Comparison of ENCODE assay signal across 20 mouse cellular contexts in the genomic region with DNA sequence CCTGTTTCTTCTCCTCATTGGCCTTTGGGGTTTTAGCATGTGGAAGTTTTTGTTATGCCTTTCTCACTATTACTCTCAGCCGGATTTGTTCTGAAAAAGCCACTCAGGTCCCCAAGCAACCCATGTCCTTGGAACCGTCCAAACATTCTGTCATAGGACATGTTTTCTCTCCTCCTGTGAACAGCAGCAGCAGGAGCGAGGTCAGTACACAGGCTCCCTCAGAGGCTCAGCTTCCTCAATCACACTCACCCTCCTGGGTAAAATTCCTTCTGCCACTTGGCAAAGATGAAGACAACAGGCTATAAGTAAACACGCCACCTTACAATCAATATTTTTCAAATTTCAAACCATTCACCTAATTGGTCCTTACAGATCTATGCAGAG.
DNase-seq lines count a peak whose midpoint lies in the region; ATAC-seq and TF ChIP-seq lines count a peak whose summit lies in the region.
"Had no signal": no experiment of that assay in that cellular context is flagged by ENCODE, and none has a peak within 500 bp of the region (broad histone marks: within the 10 kb centered on the region; RNA-seq: fewer than 3 reads in every experiment).

No protein-coding gene starts in this region.

- H3K27ac ChIP-seq in embryonic facial prominence, embryonic 13.5 days, result no peak overlapping the region
- H3K27ac ChIP-seq in embryonic facial prominence, embryonic 10.5 days (replicated peaks), result no peak overlapping the region
- peak overlapping the region; percentile 55 for H3K27ac ChIP-seq in layer of hippocampus, adult 2 months
- H3K27ac ChIP-seq in midbrain, postnatal 0 days (ENCODE audit: low read depth, low read length), result no peak overlapping the region
- H3K27ac ChIP-seq: forebrain, embryonic 15.5 days; heart, embryonic 10.5 days had no signal

- no peak overlapping the region for H3K4me2 ChIP-seq in embryonic facial prominence, embryonic 13.5 days
- no peak overlapping the region for H3K4me2 ChIP-seq in midbrain, postnatal 0 days (ENCODE audit: low read depth, low read length, poor library complexity, severe bottlenecking)
- H3K4me2 ChIP-seq: forebrain, embryonic 15.5 days had no signal

- H3K4me1 ChIP-seq in embryonic facial prominence, embryonic 13.5 days, result no peaks in the 10 kb centered on the region
- no peaks in the 10 kb centered on the region for H3K4me1 ChIP-seq in embryonic facial prominence, embryonic 10.5 days
- H3K4me1 ChIP-seq in midbrain, postnatal 0 days (ENCODE audit: insufficient read depth, low read length), result no peaks in the 10 kb centered on the region
- H3K4me1 ChIP-seq: forebrain, embryonic 15.5 days; heart, embryonic 10.5 days had no signal

- no peaks in the 10 kb centered on the region for H3K27me3 ChIP-seq in embryonic facial prominence, embryonic 13.5 days
- H3K27me3 ChIP-seq in embryonic facial prominence, embryonic 10.5 days (replicated peaks; ENCODE audit: low read depth, poor library complexity, severe bottlenecking), result no peaks in the 10 kb centered on the region
- H3K27me3 ChIP-seq in midbrain, postnatal 0 days (ENCODE audit: insufficient read depth, low read length), result no peaks in the 10 kb centered on the region
- H3K27me3 ChIP-seq: forebrain, embryonic 15.5 days had no signal

- ATAC-seq in embryonic facial prominence, embryonic 13.5 days (ENCODE audit: insufficient number of reproducible peaks, insufficient read depth, low FRiP score, low TSS enrichment, low read depth), result peak; percentile 26; the same call in 1 of the 2 replicates
- ATAC-seq in midbrain, postnatal 0 days (ENCODE audit: low FRiP score), result 0 out of 2 replicates have a peak, but pooled peaks have one; percentile 16
- ATAC-seq: CD4-positive, CD25-positive, alpha-beta regulatory T cell, adult 4 months; forebrain, embryonic 15.5 days had no signal

- no peak for TF ChIP-seq CTCF in layer of hippocampus, adult 2 months (conservative IDR thresholded peaks at IDR 0.05)
- no peak for TF ChIP-seq CTCF in midbrain, postnatal 0 days (IDR thresholded peaks at IDR 0.05)

- H3K9me3 ChIP-seq in embryonic facial prominence, embryonic 13.5 days, result no peaks in the 10 kb centered on the region
- no peaks in the 10 kb centered on the region for H3K9me3 ChIP-seq in embryonic facial prominence, embryonic 10.5 days
- no peaks in the 10 kb centered on the region for H3K9me3 ChIP-seq in midbrain, postnatal 0 days (ENCODE audit: low read length)
- H3K9me3 ChIP-seq: forebrain, embryonic 15.5 days; heart, embryonic 10.5 days had no signal

- no peak overlapping the region for H3K4me3 ChIP-seq in embryonic facial prominence, embryonic 13.5 days
- H3K4me3 ChIP-seq in embryonic facial prominence, embryonic 10.5 days, result no peak overlapping the region
- H3K4me3 ChIP-seq in layer of hippocampus, adult 2 months, result no peak overlapping the region
- H3K4me3 ChIP-seq in midbrain, postnatal 0 days (ENCODE audit: low read depth, low read length), result no peak overlapping the region
- H3K4me3 ChIP-seq: erythroblast, embryonic 14.5 days; forebrain, embryonic 15.5 days; heart, embryonic 10.5 days had no signal

- H3K9ac ChIP-seq in embryonic facial prominence, embryonic 13.5 days, result no peak overlapping the region
- H3K9ac ChIP-seq in midbrain, postnatal 0 days (replicated peaks; ENCODE audit: low read length, poor library complexity, severe bottlenecking), result no peak overlapping the region
- H3K9ac ChIP-seq: forebrain, embryonic 15.5 days had no signal

- no peaks in the 10 kb centered on the region for H3K36me3 ChIP-seq in embryonic facial prominence, embryonic 13.5 days
- no peaks in the 10 kb centered on the region for H3K36me3 ChIP-seq in embryonic facial prominence, embryonic 10.5 days (replicated peaks)
- H3K36me3 ChIP-seq in midbrain, postnatal 0 days (ENCODE audit: insufficient read depth, low read length), result no peaks in the 10 kb centered on the region
- H3K36me3 ChIP-seq: forebrain, embryonic 15.5 days; G1E; heart, embryonic 10.5 days had no signal

- WGBS in embryonic facial prominence, embryonic 13.5 days, result 59% methylated on average over 4 of the region's 4 CpGs
- WGBS in embryonic facial prominence, embryonic 10.5 days, result 77% methylated on average over 4 of the region's 4 CpGs
- 51% methylated on average over 4 of the region's 4 CpGs for WGBS in midbrain, postnatal 0 days

- DNase-seq in embryonic facial prominence, embryonic 10.5 days (ENCODE audit: low spot score), result no peak
- no peak for DNase-seq in layer of hippocampus, adult 2 months (ENCODE audit: low spot score in 2 of 2)
- no peak for DNase-seq in layer of hippocampus, adult 9-11 months
- peak; percentile 10 for DNase-seq in ovary, adult 18-20 months (ENCODE audit: low spot score)
- no peak for DNase-seq in ovary, postnatal 14 days (ENCODE audit: low spot score)
- no peak for DNase-seq in midbrain, postnatal 0 days (ENCODE audit: low spot score)
- no peak for DNase-seq in adrenal gland, adult 8-10 months
- DNase-seq: adrenal gland, postnatal 14 days; B cell, adult 2 months; cerebellum, adult 11-12 months; cerebellum, adult 9-10 months; cerebellum, postnatal 25 days; heart, adult 18-20 months; heart, postnatal 10 days had no signal
